Mouse (Mus musculus) stomach, postnatal 0 days (tissue): ENCODE results near the gene Myo5c. TPM values are rescaled to one million over a fixed set of nuclear protein-coding genes. Genes with fewer than 3 reads are reported as not detected.

Source experiments
- ATAC-seq: fragments of 200-750 bp; cut with Nextera tagmentation; 2 replicates; pipeline ENCODE4 v1.8.0; 2017; ENCODE audit not compliant: low FRiP score, low TSS enrichment
- DNase-seq: peaks from one replicate; pipeline ENCODE4 v3.0.0-alpha.2; 2016; ENCODE audit warnings: low spot score
- H3K27ac ChIP-seq: fragments of 300-500 bp; sonication (generic); replicated peaks from 2 replicates; pipeline ENCODE4 v1.5.1; 2014; ENCODE audit warnings: mild to moderate bottlenecking, control low read depth
- H3K27me3 ChIP-seq: fragments of 300-500 bp; sonication (generic); 2 replicates; pipeline ENCODE4 v1.6.1; 2014; ENCODE audit warnings: low read length; ENCODE audit not compliant: control insufficient read depth, insufficient read depth
- H3K36me3 ChIP-seq: fragments of 300-500 bp; sonication (generic); 2 replicates; pipeline ENCODE4 v1.6.1; 2014; ENCODE audit warnings: low read length, mixed read lengths; ENCODE audit not compliant: control insufficient read depth, insufficient read depth
- H3K4me1 ChIP-seq: fragments of 300-500 bp; sonication (generic); replicated peaks from 2 replicates; pipeline ENCODE4 v1.6.1; 2014; ENCODE audit warnings: antibody characterized with exemption; ENCODE audit not compliant: control insufficient read depth, insufficient read depth
- H3K4me2 ChIP-seq: fragments of 300-500 bp; sonication (generic); replicated peaks from 2 replicates; pipeline ENCODE4 v1.6.1; 2014; ENCODE audit warnings: low read depth, mild to moderate bottlenecking, control low read depth, moderate library complexity
- H3K4me3 ChIP-seq: fragments of 300-500 bp; sonication (generic); 2 replicates; pipeline ENCODE4 v1.5.1; 2014; ENCODE audit warnings: low read depth, low read length, control low read depth
- H3K9ac ChIP-seq: fragments of 300-500 bp; sonication (generic); 2 replicates; pipeline ENCODE4 v1.6.1; 2014; ENCODE audit warnings: mild to moderate bottlenecking, low read length, control low read depth, mixed read lengths
- H3K9me3 ChIP-seq: fragments of 300-500 bp; sonication (generic); 2 replicates; pipeline ENCODE4 v1.6.1; 2016; ENCODE audit warnings: low read length; ENCODE audit not compliant: control insufficient read depth
- CTCF ChIP-seq: IDR thresholded peaks from 2 replicates; pipeline ENCODE4 v1.5.1; 2016; ENCODE audit warnings: antibody characterized with exemption, low read depth, mild to moderate bottlenecking, moderate library complexity
- EP300 ChIP-seq: optimal IDR thresholded peaks from 2 replicates; pipeline ENCODE3; 2016; ENCODE audit warnings: antibody characterized with exemption
- WGBS: fragments of 180-500 bp; shearing (Covaris S2); extraction: QIAGEN DNeasy Blood & Tissue Kit; methylation state at CpG from one replicate; pipeline ENCODE4 v1.1.7; 2014; 5-methylcytosine and 5-hydroxymethylcytosine counted together
- polyA plus RNA-seq: library from polyadenylated mRNA; unstranded; fragments of >200 nt; fragmentation: Nextera tagmentation; extraction: Ambion mirVana; gene quantifications from 2 replicates; pipeline ENCODE4 v1.2.1, GENCODE M21; 2015

Gene Myo5c
- polyA plus RNA-seq, 1 experiment from 2014 or later = 11.4 TPM

DNA sequence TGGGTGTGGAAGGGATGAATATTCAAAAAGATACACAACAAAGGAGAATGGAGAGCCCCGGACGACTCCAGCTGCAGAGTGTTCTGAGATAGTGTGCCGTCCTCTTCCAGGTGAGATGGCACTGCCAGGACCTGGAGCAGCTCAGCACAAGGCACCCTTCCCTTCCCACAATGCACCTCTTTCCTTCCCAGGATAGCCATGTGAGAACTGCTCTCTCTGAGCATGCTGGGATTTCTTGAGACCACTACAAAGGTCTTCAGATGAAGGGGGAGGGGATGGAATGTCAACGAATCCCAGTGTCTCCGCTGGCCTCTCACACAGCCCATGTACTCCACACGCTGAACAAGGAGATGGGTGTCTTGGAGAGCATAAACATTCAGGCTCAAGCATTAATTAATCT lies 55.8 kb downstream of the Myo5c start:
- Histone ChIP-seq H3K4me3 (no peak overlapping the region), H3K4me1 (no peaks in the 10 kb centered on the region), H3K9me3 (no peaks in the 10 kb centered on the region), H3K27ac (no peak overlapping the region), H3K36me3 (no peaks in the 10 kb centered on the region), H3K4me2 (no peak overlapping the region), H3K9ac (no peak overlapping the region), H3K27me3 (no peaks in the 10 kb centered on the region)
- ATAC-seq (no peak), DNase-seq (no peak)
- TF ChIP-seq CTCF (no peak), EP300 (no peak)
- WGBS = 61% methylated on average over 6 of the region's 6 CpGs

DNA sequence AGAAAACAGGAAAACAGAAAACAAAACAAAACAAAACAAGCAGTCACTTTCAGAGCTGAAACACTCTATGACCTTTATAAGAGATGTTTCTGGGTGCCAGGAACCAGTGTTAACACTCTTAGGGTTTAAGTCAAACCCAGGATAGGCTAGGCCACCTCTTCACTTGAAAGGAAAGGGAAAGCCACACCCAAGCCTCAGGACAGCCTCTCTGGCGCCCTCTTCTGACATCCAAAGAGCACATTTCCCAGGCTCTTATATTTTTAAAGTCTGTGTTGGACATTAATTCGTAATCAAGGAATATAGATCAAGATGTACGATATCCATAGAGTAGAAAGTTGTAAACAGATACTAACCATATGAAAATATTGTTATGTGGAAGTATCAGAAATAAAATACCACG lies 57.7 kb downstream of the Myo5c start:
- H3K36me3 ChIP-seq = no peaks in the 10 kb centered on the region

DNA sequence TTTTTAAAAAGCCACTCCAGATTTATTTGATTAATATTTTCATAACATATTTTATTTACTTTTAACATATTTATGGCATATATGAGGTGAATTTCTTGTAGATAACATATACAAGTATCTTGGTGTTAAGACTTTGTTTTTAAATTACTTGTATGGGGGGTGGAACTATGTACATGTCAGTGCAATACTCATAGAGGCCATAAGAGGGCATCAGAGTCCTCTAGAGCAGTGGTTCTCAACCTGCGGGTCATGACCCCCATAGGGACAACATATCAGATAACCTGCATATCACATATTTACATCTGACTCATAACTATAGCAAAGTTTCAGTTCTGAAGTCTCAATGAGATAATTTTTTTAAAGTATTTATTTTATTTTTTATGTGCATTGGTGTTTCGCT lies 67.5 kb downstream of the Myo5c start:
- ATAC-seq = no peak
- no peak overlapping the region for H3K4me2 ChIP-seq
- no peak for DNase-seq
- H3K4me1 ChIP-seq = no peaks in the 10 kb centered on the region
- H3K9ac ChIP-seq = no peak overlapping the region
- no peaks in the 10 kb centered on the region for H3K36me3 ChIP-seq
- no peak overlapping the region for H3K4me3 ChIP-seq
- no peaks in the 10 kb centered on the region for H3K9me3 ChIP-seq
- no peak overlapping the region for H3K27ac ChIP-seq
- 82% methylated on average over 2 of the region's 2 CpGs for WGBS
- no peaks in the 10 kb centered on the region for H3K27me3 ChIP-seq
- TF ChIP-seq EP300 = no peak
- TF ChIP-seq CTCF = peak; percentile 63

More for the DNA sequence above, 57.7 kb downstream of the Myo5c start:
- Histone ChIP-seq H3K4me1 (no peaks in the 10 kb centered on the region), H3K4me2 (no peak overlapping the region), H3K9me3 (no peaks in the 10 kb centered on the region), H3K4me3 (no peak overlapping the region), H3K27me3 (no peaks in the 10 kb centered on the region), H3K27ac (no peak overlapping the region), H3K9ac (no peak overlapping the region)
- ATAC-seq (no peak), DNase-seq (peak; percentile 48)
- TF ChIP-seq CTCF = peak; percentile 66
- no peak for TF ChIP-seq EP300
- WGBS = 38% methylated on average over 4 of the region's 4 CpGs

DNA sequence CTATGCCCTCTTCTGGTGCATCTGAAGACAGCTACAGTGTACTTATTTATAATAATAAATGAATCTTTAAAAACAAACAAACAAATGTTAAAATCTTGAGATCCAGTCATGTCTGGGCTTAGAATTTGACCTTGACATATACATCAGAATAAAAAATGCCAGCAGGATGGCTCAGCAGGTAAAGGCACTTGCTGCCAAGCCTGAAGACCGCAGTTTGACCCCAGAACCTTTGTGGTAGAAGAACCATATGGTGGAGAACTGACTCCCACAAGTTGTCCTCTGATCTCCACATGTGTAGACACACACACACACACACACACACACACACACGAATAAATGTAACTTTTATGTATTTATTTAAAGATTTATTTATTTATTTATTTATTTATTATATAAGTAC lies 71.2 kb downstream of the Myo5c start:
- no peak for TF ChIP-seq EP300
- TF ChIP-seq CTCF = no peak
- Histone ChIP-seq H3K27me3 (no peaks in the 10 kb centered on the region), H3K4me3 (no peak overlapping the region), H3K9me3 (no peaks in the 10 kb centered on the region), H3K27ac (no peak overlapping the region), H3K36me3 (no peaks in the 10 kb centered on the region), H3K9ac (no peak overlapping the region), H3K4me2 (no peak overlapping the region), H3K4me1 (no peaks in the 10 kb centered on the region)
- DNase-seq (no peak), ATAC-seq (no peak)
- 79% methylated on average over 2 of the region's 2 CpGs for WGBS

DNA sequence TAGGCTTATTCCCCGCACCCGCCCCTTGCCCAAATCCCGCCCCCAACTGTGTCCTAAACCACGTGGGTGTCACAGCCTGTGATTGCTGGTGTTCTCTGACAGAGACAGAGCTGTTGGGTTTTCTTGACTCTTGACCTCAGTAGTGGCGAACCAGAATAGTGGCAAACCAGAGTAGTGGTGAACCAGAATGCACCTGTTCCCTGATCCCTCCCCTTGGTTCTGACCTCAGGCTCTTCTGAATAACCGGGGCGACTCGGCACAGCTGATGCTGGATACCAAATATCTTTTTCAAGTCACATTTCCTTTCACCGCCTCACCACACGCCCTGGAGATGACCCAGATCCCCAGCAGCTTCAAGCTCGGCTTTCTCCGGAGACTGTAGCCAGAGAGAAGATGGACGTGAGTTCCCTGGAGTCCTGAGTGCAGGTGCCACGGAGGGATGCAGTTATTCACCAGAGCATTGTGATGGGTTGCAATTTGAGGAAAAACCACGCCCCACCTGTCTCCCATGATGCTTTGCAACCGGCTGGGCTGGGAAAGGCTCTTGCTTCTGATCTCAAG lies 72.0 kb downstream of the Myo5c start:
- no peaks in the 10 kb centered on the region for H3K9me3 ChIP-seq
- no peak overlapping the region for H3K9ac ChIP-seq
- H3K27me3 ChIP-seq = no peaks in the 10 kb centered on the region
- H3K27ac ChIP-seq = no peak overlapping the region
- 44% methylated on average over 16 of the region's 16 CpGs for WGBS
- no peak overlapping the region for H3K4me2 ChIP-seq
- DNase-seq (no peak), ATAC-seq (no peak; the same call in 1 of the 2 replicates)
- H3K4me3 ChIP-seq = no peak overlapping the region
- H3K36me3 ChIP-seq = no peaks in the 10 kb centered on the region
- H3K4me1 ChIP-seq = no peaks in the 10 kb centered on the region
- TF ChIP-seq CTCF (no peak), EP300 (no peak)

DNA sequence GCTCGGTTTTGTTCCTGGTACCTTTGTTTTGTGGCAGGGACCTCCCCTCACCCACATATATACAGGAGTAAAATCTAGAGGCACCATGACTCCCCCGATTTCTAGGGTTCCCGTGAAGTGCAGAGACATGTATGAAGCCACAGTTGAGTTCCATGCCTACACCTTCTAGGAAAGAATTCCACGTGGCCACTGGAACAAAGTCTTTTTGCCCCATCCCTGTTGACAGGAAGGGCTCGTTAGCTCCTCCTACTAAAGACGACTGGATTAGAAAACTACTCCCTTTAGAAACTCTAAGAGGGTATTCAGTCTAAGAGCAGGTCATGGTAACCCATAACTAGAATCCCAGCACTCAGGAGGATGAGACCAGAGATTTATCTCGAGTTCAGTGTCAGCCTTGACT lies 72.5 kb downstream of the Myo5c start:
- 35% methylated on average over 7 of the region's 7 CpGs for WGBS
- TF ChIP-seq CTCF = no peak
- TF ChIP-seq EP300 = no peak
- Histone ChIP-seq H3K36me3 (no peaks in the 10 kb centered on the region), H3K9me3 (no peaks in the 10 kb centered on the region), H3K4me1 (no peaks in the 10 kb centered on the region), H3K27ac (no peak overlapping the region), H3K9ac (no peak overlapping the region), H3K4me3 (no peak overlapping the region), H3K4me2 (no peak overlapping the region), H3K27me3 (no peaks in the 10 kb centered on the region)
- ATAC-seq (no peak), DNase-seq (no peak)
